ENCODE assay signal across 9 mouse cellular contexts in the genomic region with DNA sequence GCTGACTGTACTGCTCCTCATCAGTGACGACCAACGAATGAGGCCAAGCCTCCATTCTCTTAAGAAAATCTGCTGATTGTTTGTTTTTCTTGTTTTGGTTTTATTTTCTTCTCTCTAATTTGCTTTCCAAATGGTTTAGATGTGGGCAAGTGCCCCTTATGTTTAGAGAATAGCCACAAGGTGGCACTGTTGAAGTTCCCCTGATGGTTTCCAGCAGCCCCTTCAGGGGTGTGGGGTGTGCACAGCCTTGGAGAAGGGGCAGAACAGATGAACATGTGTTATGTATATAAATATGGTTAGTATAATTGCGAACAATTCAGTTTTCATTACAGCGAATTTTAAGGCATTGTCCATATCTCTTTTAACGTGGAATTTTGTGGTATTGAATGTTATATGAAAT.
DNase-seq lines count a peak whose midpoint lies in the region; ATAC-seq and TF ChIP-seq lines count a peak whose summit lies in the region.
"Had no signal": no experiment of that assay in that cellular context is flagged by ENCODE, and none has a peak within 500 bp of the region (broad histone marks: within the 10 kb centered on the region; RNA-seq: fewer than 3 reads in every experiment).

No protein-coding gene starts in this region.

- H3K36me3 ChIP-seq in intestine, postnatal 0 days (ENCODE audit: control insufficient read depth, insufficient read depth) = peaks cover 16% of the 10 kb centered on the region
- H3K36me3 ChIP-seq in intestine, embryonic 16.5 days (ENCODE audit: control insufficient read depth, insufficient read depth, low read length) = 0 out of 2 replicates have a peak, but pooled peaks cover 2% of the 10 kb centered on the region
- peaks cover 12% of the 10 kb centered on the region for H3K36me3 ChIP-seq in thymus, adult 2 months (ENCODE audit: control insufficient read depth, insufficient read depth, low read length)
- peaks cover 14% of the 10 kb centered on the region for H3K36me3 ChIP-seq in embryonic facial prominence, embryonic 15.5 days

- 71% methylated on average over 5 of the region's 5 CpGs for WGBS in intestine, postnatal 0 days
- 61% methylated on average over 5 of the region's 5 CpGs for whole genome bisulfite sequencing in intestine, embryonic 16.5 days
- WGBS in thymus, adult 2 months = 88% methylated on average over 5 of the region's 5 CpGs
- 36% methylated on average over 5 of the region's 5 CpGs for WGBS in embryonic facial prominence, embryonic 15.5 days

- DNase-seq in thymus, adult 2 months = peak; percentile 17
- no peak for DNase-seq in thymus, adult 18-20 months
- peak; percentile 61 for DNase-seq in retina, postnatal 1 day
- no peak for DNase-seq in testis, postnatal 10 days (ENCODE audit: low spot score)
- no peak for DNase-seq in cerebellum, postnatal 36 days

- H3K27me3 ChIP-seq in intestine, postnatal 0 days (replicated peaks; ENCODE audit: control insufficient read depth, insufficient read depth, low read length) = no peaks in the 10 kb centered on the region
- no peaks in the 10 kb centered on the region for H3K27me3 ChIP-seq in intestine, embryonic 16.5 days (replicated peaks; ENCODE audit: control insufficient read depth, insufficient read depth, low read length)
- no peaks in the 10 kb centered on the region for H3K27me3 ChIP-seq in thymus, adult 2 months (ENCODE audit: control insufficient read depth, insufficient read depth, low read length)
- no peaks in the 10 kb centered on the region for H3K27me3 ChIP-seq in embryonic facial prominence, embryonic 15.5 days
- H3K27me3 ChIP-seq: limb, embryonic 15.5 days had no signal

- no peak overlapping the region for H3K27ac ChIP-seq in intestine, postnatal 0 days (ENCODE audit: low read depth, low read length)
- no peak overlapping the region for H3K27ac ChIP-seq in intestine, embryonic 16.5 days (ENCODE audit: low read length)
- H3K27ac ChIP-seq in thymus, adult 2 months (ENCODE audit: control insufficient read depth, insufficient read depth, low read length) = no peak overlapping the region
- no peak overlapping the region for H3K27ac ChIP-seq in embryonic facial prominence, embryonic 15.5 days (replicated peaks)
- H3K27ac ChIP-seq: limb, embryonic 15.5 days had no signal

- H3K9ac ChIP-seq in intestine, postnatal 0 days (ENCODE audit: low read depth, low read length) = no peak overlapping the region
- no peak overlapping the region for H3K9ac ChIP-seq in intestine, embryonic 16.5 days (ENCODE audit: low read depth, low read length)
- no peak overlapping the region for H3K9ac ChIP-seq in embryonic facial prominence, embryonic 15.5 days
- H3K9ac ChIP-seq: limb, embryonic 15.5 days had no signal

- H3K4me3 ChIP-seq in intestine, postnatal 0 days (ENCODE audit: low read depth, low read length) = no peak overlapping the region
- H3K4me3 ChIP-seq in intestine, embryonic 16.5 days (ENCODE audit: low read length) = no peak overlapping the region
- no peak overlapping the region for H3K4me3 ChIP-seq in thymus, adult 2 months (ENCODE audit: control insufficient read depth, insufficient read depth, low read length)
- no peak overlapping the region for H3K4me3 ChIP-seq in embryonic facial prominence, embryonic 15.5 days (replicated peaks)
- H3K4me3 ChIP-seq: limb, embryonic 15.5 days had no signal

- H3K4me1 ChIP-seq in intestine, postnatal 0 days (replicated peaks; ENCODE audit: control insufficient read depth, insufficient read depth, low read length) = 0 out of 2 replicates have a peak, but pooled peaks cover 6% of the 10 kb centered on the region
- H3K4me1 ChIP-seq in intestine, embryonic 16.5 days (ENCODE audit: control insufficient read depth, insufficient read depth, low read length) = peaks cover 10% of the 10 kb centered on the region
- no peaks in the 10 kb centered on the region; the same call in 1 of the 2 replicates for H3K4me1 ChIP-seq in thymus, adult 2 months (replicated peaks; ENCODE audit: control insufficient read depth, insufficient read depth, low read length)
- no peaks in the 10 kb centered on the region for H3K4me1 ChIP-seq in embryonic facial prominence, embryonic 15.5 days

- H3K4me2 ChIP-seq in intestine, postnatal 0 days (replicated peaks; ENCODE audit: low read depth) = no peak overlapping the region
- no peak overlapping the region for H3K4me2 ChIP-seq in intestine, embryonic 16.5 days (ENCODE audit: low read depth, low read length)
- no peak overlapping the region for H3K4me2 ChIP-seq in embryonic facial prominence, embryonic 15.5 days (replicated peaks)
- H3K4me2 ChIP-seq: limb, embryonic 15.5 days had no signal

- TF ChIP-seq CTCF in intestine, postnatal 0 days (IDR thresholded peaks at IDR 0.05; ENCODE audit: low read depth) = peak; percentile 75
- TF ChIP-seq CTCF in thymus, adult 2 months (IDR thresholded peaks at IDR 0.05; ENCODE audit: borderline replicate concordance, control insufficient read depth, extremely low read depth, insufficient read depth, low read length, poor library complexity) = no peak

- no peak for TF ChIP-seq POLR2A in thymus, adult 2 months (IDR thresholded peaks at IDR 0.05; ENCODE audit: control insufficient read depth, extremely low read depth, insufficient read depth, low read length, poor library complexity)

- no peaks in the 10 kb centered on the region for H3K9me3 ChIP-seq in intestine, postnatal 0 days (ENCODE audit: control insufficient read depth)
- no peaks in the 10 kb centered on the region for H3K9me3 ChIP-seq in intestine, embryonic 16.5 days (ENCODE audit: control insufficient read depth, low read length)
- no peaks in the 10 kb centered on the region for H3K9me3 ChIP-seq in embryonic facial prominence, embryonic 15.5 days (replicated peaks)
- H3K9me3 ChIP-seq: limb, embryonic 15.5 days had no signal

- no peak for ATAC-seq in intestine, postnatal 0 days
- ATAC-seq in intestine, embryonic 16.5 days = no peak
- peak; percentile 49; the same call in 1 of the 2 replicates for ATAC-seq in embryonic facial prominence, embryonic 15.5 days (ENCODE audit: insufficient number of reproducible peaks, low FRiP score, low TSS enrichment, low read depth)

Comparison
In these comparisons a context has a peak if more than half of its experiments do, and no peak if none do; other contexts are left out.
1. DNase-seq: peak in thymus, adult 2 months (single experiment) and retina, postnatal 1 day (single experiment); none in thymus, adult 18-20 months (0 of 2), testis, postnatal 10 days (single experiment) and cerebellum, postnatal 36 days (0 of 2).